Mouse (Mus musculus) liver, embryonic 13.5 days (tissue): ENCODE results near the gene Ppm1k. TPM values are rescaled to one million over a fixed set of nuclear protein-coding genes. Genes with fewer than 3 reads are reported as not detected.
"Not testable (repeated sequence)": the region's sequence is repeated elsewhere in the genome, so short reads cannot be mapped to it uniquely, and the experiment has no call there.

ENCODE experiments used
- ATAC-seq: fragments of 200-750 bp; cut with Nextera tagmentation; 2 replicates; pipeline ENCODE4 v1.8.0; 2017; ENCODE audit warnings: low read depth, mild to moderate bottlenecking, moderate number of reproducible peaks, moderate library complexity
- DNase-seq: peaks from one replicate; pipeline ENCODE4 v3.0.0; 2022
- H3K27ac ChIP-seq: fragments of 300-500 bp; sonication (generic); 2 replicates; pipeline ENCODE4 v1.5.1; 2015; ENCODE audit warnings: moderate library complexity, mild to moderate bottlenecking, inconsistent platforms
- H3K27me3 ChIP-seq: fragments of 300-500 bp; sonication (generic); 2 replicates; pipeline ENCODE4 v1.6.1; 2015; ENCODE audit warnings: mild to moderate bottlenecking, inconsistent platforms
- H3K36me3 ChIP-seq: fragments of 300-500 bp; sonication (generic); 2 replicates; pipeline ENCODE4 v1.6.1; 2015; ENCODE audit warnings: mild to moderate bottlenecking, inconsistent platforms
- H3K4me1 ChIP-seq: fragments of 300-500 bp; sonication (generic); replicated peaks from 2 replicates; pipeline ENCODE4 v1.6.1; 2015; ENCODE audit warnings: inconsistent platforms
- H3K4me2 ChIP-seq: fragments of 300-500 bp; sonication (generic); 2 replicates; pipeline ENCODE4 v1.6.1; 2015; ENCODE audit warnings: inconsistent platforms, mild to moderate bottlenecking, moderate library complexity
- H3K4me3 ChIP-seq: fragments of 300-500 bp; sonication (generic); replicated peaks from 2 replicates; pipeline ENCODE4 v1.5.1; 2015; ENCODE audit warnings: mild to moderate bottlenecking, inconsistent platforms
- H3K9ac ChIP-seq: fragments of 300-500 bp; sonication (generic); 2 replicates; pipeline ENCODE4 v1.6.1; 2015; ENCODE audit warnings: mild to moderate bottlenecking, inconsistent platforms
- H3K9me3 ChIP-seq: fragments of 300-500 bp; sonication (generic); replicated peaks from 2 replicates; pipeline ENCODE4 v1.6.1; 2016; ENCODE audit warnings: inconsistent platforms
- WGBS: fragments of 180-500 bp; shearing (Covaris S2); methylation state at CpG from one replicate; pipeline ENCODE4 v1.1.7; 2015; ENCODE audit not compliant: insufficient replicate concordance; 5-methylcytosine and 5-hydroxymethylcytosine counted together
- polyA plus RNA-seq: library from polyadenylated mRNA; unstranded; fragments of >200 nt; fragmentation: Nextera tagmentation; extraction: Ambion mirVana; gene quantifications from 2 replicates; pipeline ENCODE4 v1.2.1, GENCODE M21; 2015

The Ppm1k gene
- polyA plus RNA-seq, 1 experiment from 2014 or later: 2.7 TPM

GRCm38 (mm10) chr6:57531011-57531410 is 4.3 kb downstream of the Ppm1k start:
- WGBS: 61% methylated on average over 4 of the region's 4 CpGs
- DNase-seq (no peak), ATAC-seq (no peak)
- no peaks in the 10 kb centered on the region for H3K9me3 ChIP-seq
- H3K4me2 ChIP-seq: no peak overlapping the region
- H3K4me3 ChIP-seq: no peak overlapping the region
- H3K36me3 ChIP-seq: no peaks in the 10 kb centered on the region
- H3K9ac ChIP-seq: no peak overlapping the region
- H3K27ac ChIP-seq: no peak overlapping the region
- peaks cover 31% of the 10 kb centered on the region for H3K4me1 ChIP-seq
- no peaks in the 10 kb centered on the region for H3K27me3 ChIP-seq

- Histone ChIP-seq H3K27me3 (no peaks in the 10 kb centered on the region), H3K4me1 (peaks cover 25% of the 10 kb centered on the region), H3K9me3 (no peaks in the 10 kb centered on the region), H3K4me2 (no peak overlapping the region), H3K27ac (no peak overlapping the region), H3K9ac (no peak overlapping the region), H3K36me3 (no peaks in the 10 kb centered on the region), H3K4me3 (no peak overlapping the region)
- ATAC-seq (no peak), DNase-seq (no peak)
- WGBS: 71% methylated on average over 1 of the region's 1 CpGs
These were observed 5.9 kb downstream of the Ppm1k start for GRCm38 (mm10) chr6:57529336-57529845.

- Histone ChIP-seq H3K9ac (no peak overlapping the region), H3K27me3 (no peaks in the 10 kb centered on the region), H3K4me3 (no peak overlapping the region), H3K9me3 (no peaks in the 10 kb centered on the region), H3K36me3 (no peaks in the 10 kb centered on the region), H3K4me2 (no peak overlapping the region), H3K4me1 (peaks cover 9% of the 10 kb centered on the region), H3K27ac (no peak overlapping the region)
- ATAC-seq: no peak
- 73% methylated on average over 2 of the region's 2 CpGs for WGBS
- DNase-seq: no peak
These were observed 8.3 kb downstream of the Ppm1k start for GRCm38 (mm10) chr6:57526933-57527332.

GRCm38 (mm10) chr6:57524742-57525141 is 10.5 kb downstream of the Ppm1k start:
- 0 out of 2 replicates have a peak, but pooled peaks cover 2% of the 10 kb centered on the region for H3K4me1 ChIP-seq

DNA sequence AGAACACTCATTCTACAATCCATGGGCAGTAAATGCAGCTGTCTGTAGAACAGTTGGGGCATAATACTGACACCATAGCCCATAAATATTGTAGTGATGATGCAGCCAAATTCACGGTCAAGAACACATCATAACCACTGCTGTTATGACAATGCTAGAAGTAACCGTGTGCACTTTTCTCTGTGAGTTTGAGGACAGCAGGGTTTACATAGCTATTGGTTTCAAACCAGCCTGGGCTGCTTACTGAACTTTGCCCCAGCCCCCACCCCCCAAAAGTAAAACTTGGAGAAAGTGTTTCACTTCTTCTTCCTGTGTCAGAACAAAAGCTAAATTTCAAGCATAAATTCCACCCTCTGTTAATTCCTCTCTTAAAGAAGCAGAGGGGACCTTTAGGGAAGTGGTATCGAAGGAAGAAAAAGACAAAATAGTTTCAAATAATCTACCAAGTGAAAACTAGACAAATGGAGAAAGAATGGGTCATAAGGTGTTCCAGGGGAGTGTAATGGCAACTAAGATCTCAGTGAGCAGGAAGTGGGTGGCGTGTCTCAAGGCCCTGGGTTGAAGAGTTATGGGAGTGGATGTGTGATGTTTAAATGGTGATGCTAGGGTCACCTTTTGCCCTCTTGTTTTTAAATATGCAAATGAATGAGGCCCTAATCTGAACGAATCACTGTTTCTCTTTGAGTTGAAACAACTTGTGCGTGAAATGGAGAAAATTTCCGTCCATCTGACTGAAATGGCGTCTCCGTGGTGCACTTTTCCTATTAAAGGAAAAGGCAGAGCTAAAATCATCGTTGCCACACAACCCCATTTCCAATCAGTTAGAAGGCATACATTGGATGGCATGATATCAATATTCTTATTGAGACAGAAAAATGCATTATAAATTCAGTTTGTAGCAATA is 14.3 kb downstream of the Ppm1k start:
- Histone ChIP-seq H3K4me2 (no peak overlapping the region), H3K4me3 (no peak overlapping the region), H3K9me3 (no peaks in the 10 kb centered on the region), H3K36me3 (no peaks in the 10 kb centered on the region), H3K27ac (no peak overlapping the region), H3K4me1 (no peaks in the 10 kb centered on the region), H3K27me3 (no peaks in the 10 kb centered on the region), H3K9ac (no peak overlapping the region)
- no peak for DNase-seq
- ATAC-seq: no peak
- 78% methylated on average over 10 of the region's 10 CpGs for WGBS

More at GRCm38 (mm10) chr6:57524742-57525141, 10.5 kb downstream of the Ppm1k start:
- DNase-seq: no peak
- H3K36me3 ChIP-seq: no peaks in the 10 kb centered on the region
- no peak for ATAC-seq
- no peak overlapping the region for H3K4me2 ChIP-seq
- H3K27ac ChIP-seq: no peak overlapping the region
- H3K9ac ChIP-seq: no peak overlapping the region
- H3K9me3 ChIP-seq: no peaks in the 10 kb centered on the region
- no peaks in the 10 kb centered on the region for H3K27me3 ChIP-seq
- no peak overlapping the region for H3K4me3 ChIP-seq
- 74% methylated on average over 10 of the region's 10 CpGs for WGBS

GRCm38 (mm10) chr6:57514035-57514374 is 21.3 kb downstream of the Ppm1k start:
- WGBS: 58% methylated on average over 4 of the region's 4 CpGs
- ATAC-seq (peak; percentile 71), DNase-seq (no peak)
- Histone ChIP-seq H3K4me1 (no peaks in the 10 kb centered on the region), H3K9ac (no peak overlapping the region), H3K36me3 (no peaks in the 10 kb centered on the region), H3K4me2 (no peak overlapping the region), H3K9me3 (no peaks in the 10 kb centered on the region), H3K4me3 (no peak overlapping the region), H3K27ac (peak overlapping the region; percentile 35; the same call in 1 of the 2 replicates), H3K27me3 (no peaks in the 10 kb centered on the region)

DNA sequence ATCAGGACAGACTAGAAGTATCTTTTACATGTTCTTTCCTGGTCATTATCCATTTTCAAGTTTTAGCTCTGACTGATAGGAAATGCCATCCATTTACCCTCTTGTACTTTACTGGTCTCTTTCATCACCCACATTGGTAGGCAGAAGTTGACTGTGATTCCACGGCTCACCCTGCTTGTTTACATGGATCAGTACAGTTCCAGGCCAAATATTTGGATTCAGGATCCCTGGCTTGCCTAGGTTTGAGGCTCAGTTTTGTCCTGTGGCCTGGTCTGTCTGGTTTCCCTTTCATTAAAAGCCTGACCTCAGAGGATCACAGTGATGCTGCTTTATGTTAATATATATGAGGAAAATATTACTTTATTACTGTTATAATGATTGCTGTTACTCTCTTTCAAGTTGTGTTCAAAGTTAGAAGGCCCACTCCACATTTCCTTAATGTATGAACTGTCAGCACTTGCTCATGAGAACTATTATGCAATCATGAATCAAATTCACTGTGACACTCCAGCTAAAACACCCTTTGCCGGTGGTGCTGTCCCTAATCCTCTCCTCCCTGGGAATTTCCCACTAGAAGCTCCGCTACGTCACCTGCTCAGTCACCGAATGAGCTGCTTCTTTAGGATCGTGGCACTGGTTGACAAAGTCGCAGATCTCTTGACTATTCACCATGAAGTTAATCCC is 21.8 kb downstream of the Ppm1k start:
- 70% methylated on average over 7 of the region's 7 CpGs for WGBS
- H3K9me3 ChIP-seq: no peaks in the 10 kb centered on the region
- no peaks in the 10 kb centered on the region for H3K4me1 ChIP-seq
- no peak overlapping the region for H3K4me3 ChIP-seq
- peak overlapping the region; percentile 35; the same call in 1 of the 2 replicates for H3K27ac ChIP-seq
- H3K9ac ChIP-seq: no peak overlapping the region
- DNase-seq (no peak), ATAC-seq (peak; percentile 66)
- H3K27me3 ChIP-seq: no peaks in the 10 kb centered on the region
- no peak overlapping the region for H3K4me2 ChIP-seq
- H3K36me3 ChIP-seq: no peaks in the 10 kb centered on the region

DNA sequence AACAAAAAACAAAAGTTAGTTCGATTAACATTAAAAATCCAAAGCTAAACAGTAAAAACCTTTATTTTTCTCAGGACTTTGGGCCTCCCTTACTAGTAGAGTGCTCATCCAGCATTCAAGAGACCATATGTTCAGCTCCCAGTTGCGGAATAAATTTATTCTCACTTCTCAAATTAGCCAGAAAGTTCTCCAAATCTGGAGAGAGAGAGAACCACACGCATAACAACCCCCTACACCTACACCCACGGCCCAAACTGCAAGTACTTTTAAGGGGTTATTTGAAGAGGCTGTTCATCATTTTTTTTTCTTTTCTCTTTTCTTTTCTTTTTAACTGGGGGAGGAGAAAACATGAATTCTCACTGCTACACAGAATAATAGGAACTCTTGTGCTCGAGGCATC is 23.4 kb downstream of the Ppm1k start:
- WGBS: 71% methylated on average over 5 of the region's 5 CpGs
- no peak overlapping the region for H3K27ac ChIP-seq
- H3K9ac ChIP-seq: no peak overlapping the region

GRCm38 (mm10) chr6:57503662-57504379 is 31.4 kb downstream of the Ppm1k start:
- peaks cover 12% of the 10 kb centered on the region for H3K4me1 ChIP-seq
- H3K4me3 ChIP-seq: no peak overlapping the region
- no peak overlapping the region for H3K9ac ChIP-seq
- H3K4me2 ChIP-seq: no peak overlapping the region
- no peaks in the 10 kb centered on the region for H3K27me3 ChIP-seq
- H3K36me3 ChIP-seq: no peaks in the 10 kb centered on the region
- ATAC-seq: peak; percentile 86
- no peaks in the 10 kb centered on the region for H3K9me3 ChIP-seq
- 28% methylated on average over 3 of the region's 3 CpGs for WGBS
- no peak for DNase-seq
- no peak overlapping the region for H3K27ac ChIP-seq

More for the DNA sequence above, 23.4 kb downstream of the Ppm1k start:
- H3K9me3 ChIP-seq: no peaks in the 10 kb centered on the region
- no peaks in the 10 kb centered on the region for H3K27me3 ChIP-seq
- ATAC-seq: no peak
- DNase-seq: no peak
- no peak overlapping the region for H3K4me2 ChIP-seq
- no peaks in the 10 kb centered on the region for H3K36me3 ChIP-seq
- H3K4me3 ChIP-seq: no peak overlapping the region
- no peaks in the 10 kb centered on the region for H3K4me1 ChIP-seq

DNA sequence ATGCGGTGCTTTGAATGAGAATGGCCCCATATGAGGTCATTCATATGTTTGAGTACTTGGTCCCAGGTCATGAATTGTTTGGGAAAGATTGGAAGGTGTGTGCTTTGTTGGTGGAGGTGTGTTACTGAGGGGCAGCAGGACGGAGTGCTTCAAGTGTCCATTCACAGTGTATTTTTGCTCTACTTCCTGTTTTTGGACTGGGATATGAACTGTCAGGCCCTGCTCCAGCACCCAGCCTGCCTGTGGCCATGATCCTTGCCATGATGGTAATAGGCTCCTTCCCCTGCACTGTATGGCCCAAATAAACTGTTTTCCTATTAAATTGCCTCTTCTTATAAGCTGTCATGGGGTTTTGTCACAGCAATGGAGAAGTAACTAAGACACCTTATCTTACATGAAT is 36.1 kb downstream of the Ppm1k start:
- Histone ChIP-seq H3K4me1 (peaks cover 7% of the 10 kb centered on the region), H3K9ac (no peak overlapping the region), H3K36me3 (no peaks in the 10 kb centered on the region), H3K4me3 (no peak overlapping the region), H3K9me3 (no peaks in the 10 kb centered on the region), H3K27me3 (no peaks in the 10 kb centered on the region), H3K4me2 (no peak overlapping the region), H3K27ac (no peak overlapping the region)
- ATAC-seq: no peak
- no peak for DNase-seq
- 61% methylated on average over 2 of the region's 2 CpGs for WGBS

DNA sequence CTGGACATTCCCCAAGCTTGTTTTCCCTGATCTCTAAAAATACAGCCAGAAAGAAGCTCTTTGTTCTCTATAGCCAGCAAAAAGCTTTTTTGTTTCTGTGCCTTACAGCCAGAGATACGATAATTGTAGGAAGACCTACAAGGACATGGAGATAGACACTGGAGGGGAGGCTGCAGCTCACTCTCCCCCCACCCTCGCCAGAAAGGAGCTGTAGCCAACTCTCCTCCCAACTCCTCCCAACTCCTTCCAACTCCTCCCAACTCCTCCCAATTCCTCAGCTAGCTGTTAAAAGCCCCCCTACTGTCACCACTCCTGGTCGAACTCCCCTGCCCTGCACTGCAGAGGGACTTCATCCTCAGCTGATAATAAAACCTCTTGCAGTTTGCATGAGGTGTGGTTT is 67.1 kb downstream of the Ppm1k start:
- not testable (repeated sequence) for H3K4me1 ChIP-seq, H3K4me2 ChIP-seq, DNase-seq, ATAC-seq, H3K9ac ChIP-seq, H3K9me3 ChIP-seq, H3K27me3 ChIP-seq, H3K4me3 ChIP-seq, H3K36me3 ChIP-seq, H3K27ac ChIP-seq
- WGBS: 18% methylated on average over 3 of the region's 3 CpGs
